Mouse (Mus musculus) neural tube, embryonic 15.5 days (tissue): Measurements from ENCODE around the gene Gm20388. TPM values are rescaled to one million over a fixed set of nuclear protein-coding genes. Genes with fewer than 3 reads are reported as not detected.

Experiments used
- ATAC-seq: fragments of 200-750 bp; cut with Nextera tagmentation; 2 replicates; pipeline ENCODE4 v1.8.0; 2017; ENCODE audit warnings: mild to moderate bottlenecking, moderate TSS enrichment, moderate library complexity; ENCODE audit not compliant: low FRiP score
- H3K27ac ChIP-seq: fragments of 300-500 bp; sonication (generic); replicated peaks from 2 replicates; pipeline ENCODE4 v1.5.1; 2015; ENCODE audit warnings: mild to moderate bottlenecking, inconsistent platforms
- H3K27me3 ChIP-seq: fragments of 300-500 bp; sonication (generic); replicated peaks from 2 replicates; pipeline ENCODE4 v1.6.1; 2015; ENCODE audit warnings: inconsistent platforms
- H3K36me3 ChIP-seq: fragments of 300-500 bp; sonication (generic); 2 replicates; pipeline ENCODE4 v1.6.1; 2015; ENCODE audit warnings: inconsistent platforms
- H3K4me1 ChIP-seq: fragments of 300-500 bp; sonication (generic); 2 replicates; pipeline ENCODE4 v1.6.1; 2015; ENCODE audit warnings: inconsistent platforms
- H3K4me2 ChIP-seq: fragments of 300-500 bp; sonication (generic); 2 replicates; pipeline ENCODE4 v1.6.1; 2015; ENCODE audit warnings: inconsistent platforms, mild to moderate bottlenecking, moderate library complexity
- H3K4me3 ChIP-seq: fragments of 300-500 bp; sonication (generic); replicated peaks from 2 replicates; pipeline ENCODE4 v1.5.1; 2015; ENCODE audit warnings: mild to moderate bottlenecking, inconsistent platforms
- H3K9ac ChIP-seq: fragments of 300-500 bp; sonication (generic); replicated peaks from 2 replicates; pipeline ENCODE4 v1.6.1; 2015; ENCODE audit warnings: mild to moderate bottlenecking, inconsistent platforms
- H3K9me3 ChIP-seq: fragments of 300-500 bp; sonication (generic); replicated peaks from 2 replicates; pipeline ENCODE4 v1.6.1; 2016; ENCODE audit warnings: inconsistent platforms
- WGBS: fragments of 180-500 bp; shearing (Covaris S2); methylation state at CpG from one replicate; pipeline ENCODE4 v1.1.7; 2015; ENCODE audit warnings: mixed read lengths; 5-methylcytosine and 5-hydroxymethylcytosine counted together
- polyA plus RNA-seq: library from polyadenylated mRNA; unstranded; fragments of >200 nt; fragmentation: Nextera tagmentation; extraction: Ambion mirVana; gene quantifications from 2 replicates; pipeline ENCODE4 v1.2.1, GENCODE M21; 2015

Gene Gm20388
- polyA plus RNA-seq, 1 experiment from 2014 or later, result not detected

DNA sequence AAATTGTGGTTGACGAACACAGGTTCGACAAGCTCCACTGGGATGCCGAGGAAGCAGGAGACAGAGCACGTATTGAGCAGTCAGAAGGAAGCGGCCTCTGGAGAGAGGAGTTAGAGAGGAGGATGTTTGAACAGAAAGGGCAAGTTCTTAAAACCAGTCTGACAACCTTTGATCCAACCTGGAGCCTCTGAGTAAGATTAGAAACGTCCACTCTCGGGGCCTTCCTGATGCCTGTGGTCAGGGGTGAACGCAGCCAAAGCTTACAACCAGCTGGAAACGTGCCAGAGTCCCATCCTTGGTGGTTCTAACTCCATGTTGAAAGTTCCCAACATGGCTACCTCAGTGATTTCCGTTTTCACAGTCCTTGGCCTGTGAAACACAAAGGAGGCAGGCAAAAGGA lies 4202.5 kb downstream of the Gm20388 start:
- H3K36me3 ChIP-seq, result no peaks in the 10 kb centered on the region
- no peaks in the 10 kb centered on the region for H3K9me3 ChIP-seq
- no peak for ATAC-seq
- no peak overlapping the region for H3K4me3 ChIP-seq
- H3K27ac ChIP-seq, result no peak overlapping the region
- H3K4me1 ChIP-seq, result no peaks in the 10 kb centered on the region
- H3K4me2 ChIP-seq, result no peak overlapping the region
- 83% methylated on average over 10 of the region's 10 CpGs for WGBS
- H3K9ac ChIP-seq, result no peak overlapping the region
- H3K27me3 ChIP-seq, result no peaks in the 10 kb centered on the region

- Histone ChIP-seq H3K9ac (no peak overlapping the region), H3K27ac (no peak overlapping the region), H3K4me1 (no peaks in the 10 kb centered on the region), H3K4me3 (no peak overlapping the region), H3K36me3 (no peaks in the 10 kb centered on the region), H3K4me2 (no peak overlapping the region), H3K9me3 (0 out of 2 replicates have a peak, but pooled peaks cover 5% of the 10 kb centered on the region), H3K27me3 (no peaks in the 10 kb centered on the region)
- no peak for ATAC-seq
- WGBS, result 94% methylated on average over 20 of the region's 20 CpGs
These were observed 4214.6 kb downstream of the Gm20388 start for GRCm38 (mm10) chr8:124125241-124125640.

DNA sequence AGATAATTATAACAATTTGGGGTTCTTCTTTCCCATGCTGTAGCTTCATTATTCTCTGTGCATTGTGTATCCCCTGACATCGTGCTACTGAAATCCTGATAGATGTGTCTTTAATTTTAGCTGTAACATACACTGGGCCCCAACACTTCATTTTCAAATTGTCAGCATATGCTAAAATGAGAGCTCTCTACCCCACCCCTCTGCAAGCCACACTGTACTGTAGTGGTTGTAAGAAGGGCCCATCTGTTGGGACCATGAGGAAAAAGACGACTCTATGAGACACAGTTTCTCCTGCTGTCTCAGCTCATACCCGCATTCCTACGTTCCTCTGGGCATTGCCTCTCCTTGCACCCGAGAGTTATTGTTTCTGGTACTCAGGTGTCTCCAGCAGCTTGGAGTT lies 4226.6 kb downstream of the Gm20388 start:
- no peak for ATAC-seq
- WGBS, result 69% methylated on average over 5 of the region's 5 CpGs
- Histone ChIP-seq H3K27ac (no peak overlapping the region), H3K9me3 (no peaks in the 10 kb centered on the region), H3K36me3 (no peaks in the 10 kb centered on the region), H3K4me2 (no peak overlapping the region), H3K9ac (no peak overlapping the region), H3K4me1 (peaks cover 41% of the 10 kb centered on the region), H3K4me3 (no peak overlapping the region), H3K27me3 (no peaks in the 10 kb centered on the region)

DNA sequence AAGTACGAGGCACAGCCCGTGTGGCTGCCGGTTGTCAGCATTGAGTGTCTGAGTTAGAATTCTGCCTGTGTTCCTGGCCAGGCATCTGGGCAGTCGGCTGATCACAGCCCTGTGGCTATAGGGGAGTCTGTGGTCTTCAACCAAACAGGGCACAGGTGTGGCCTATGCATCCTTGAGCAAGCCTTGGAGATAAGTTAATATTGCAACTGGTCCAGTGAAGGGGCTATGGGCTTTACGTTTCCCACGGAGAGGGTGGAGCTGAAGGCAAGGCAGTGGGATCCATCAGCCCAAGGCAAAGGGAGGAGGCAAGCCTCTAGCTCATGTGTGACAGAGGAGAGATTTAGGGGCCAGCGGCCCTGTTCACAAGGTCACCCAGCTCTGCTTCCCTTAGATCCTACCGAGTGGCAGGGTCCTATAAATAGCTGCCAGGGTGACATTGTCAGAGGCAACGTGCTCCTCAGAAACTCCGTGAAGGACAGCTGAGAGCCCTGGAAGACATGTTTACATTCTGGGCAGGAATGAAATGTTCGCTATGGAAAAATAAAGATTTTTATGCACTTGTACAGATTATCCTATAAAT lies 4229.7 kb downstream of the Gm20388 start:
- Histone ChIP-seq H3K4me1 (peaks cover 67% of the 10 kb centered on the region), H3K9ac (no peak overlapping the region), H3K27me3 (no peaks in the 10 kb centered on the region), H3K36me3 (no peaks in the 10 kb centered on the region), H3K4me3 (no peak overlapping the region), H3K27ac (peak overlapping the region; percentile 79), H3K4me2 (peak overlapping the region; percentile 32), H3K9me3 (no peaks in the 10 kb centered on the region)
- 30% methylated on average over 11 of the region's 11 CpGs for WGBS
- ATAC-seq, result peak; percentile 23; the same call in 1 of the 2 replicates

DNA sequence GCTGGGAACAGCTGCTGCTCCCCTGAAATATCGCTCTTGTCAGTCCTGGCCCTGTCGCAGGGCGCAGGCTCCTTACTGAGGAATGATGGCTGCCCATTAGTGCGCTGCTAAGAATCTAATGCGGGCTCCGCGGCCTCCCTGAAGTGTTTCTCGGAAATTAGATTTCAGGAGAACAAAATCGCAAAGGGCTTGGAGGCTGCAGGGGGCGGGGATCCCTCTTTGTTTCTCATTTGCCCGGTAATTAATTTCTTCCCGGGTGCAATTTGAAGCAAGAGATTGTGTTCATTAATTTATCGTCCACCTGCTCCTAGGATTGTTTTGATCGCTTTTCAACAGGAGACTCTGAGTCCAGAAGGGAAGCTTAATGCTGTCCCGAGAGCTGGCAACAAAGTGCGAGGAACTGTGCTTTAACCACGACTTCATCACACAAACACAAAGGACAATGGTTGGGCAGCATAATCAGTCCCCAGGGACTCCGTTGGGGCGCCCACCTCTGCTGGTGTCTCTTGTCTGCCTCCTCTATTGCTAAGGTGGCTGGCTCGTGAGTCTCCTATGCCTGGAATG lies 4230.3 kb downstream of the Gm20388 start:
- H3K27me3 ChIP-seq, result no peaks in the 10 kb centered on the region
- no peak overlapping the region for H3K4me3 ChIP-seq
- peak; percentile 65 for ATAC-seq
- H3K27ac ChIP-seq, result peak overlapping the region; percentile 79
- H3K4me2 ChIP-seq, result peak overlapping the region; percentile 32
- WGBS, result 19% methylated on average over 20 of the region's 20 CpGs
- no peaks in the 10 kb centered on the region for H3K9me3 ChIP-seq
- H3K9ac ChIP-seq, result no peak overlapping the region
- H3K36me3 ChIP-seq, result no peaks in the 10 kb centered on the region
- H3K4me1 ChIP-seq, result peaks cover 67% of the 10 kb centered on the region

- Histone ChIP-seq H3K4me2 (no peak overlapping the region), H3K9me3 (no peaks in the 10 kb centered on the region), H3K9ac (no peak overlapping the region), H3K4me3 (no peak overlapping the region), H3K27ac (peak overlapping the region; percentile 79), H3K36me3 (no peaks in the 10 kb centered on the region), H3K27me3 (no peaks in the 10 kb centered on the region), H3K4me1 (peaks cover 66% of the 10 kb centered on the region)
- ATAC-seq, result no peak
- 48% methylated on average over 9 of the region's 9 CpGs for WGBS
These were observed 4231.2 kb downstream of the Gm20388 start for GRCm38 (mm10) chr8:124141681-124142391.

- Histone ChIP-seq H3K36me3 (no peaks in the 10 kb centered on the region), H3K27ac (no peak overlapping the region), H3K4me1 (peaks cover 55% of the 10 kb centered on the region), H3K27me3 (no peaks in the 10 kb centered on the region), H3K9me3 (no peaks in the 10 kb centered on the region), H3K4me3 (no peak overlapping the region), H3K4me2 (no peak overlapping the region), H3K9ac (no peak overlapping the region)
- WGBS, result 39% methylated on average over 5 of the region's 5 CpGs
- no peak for ATAC-seq
These were observed 4232.4 kb downstream of the Gm20388 start for GRCm38 (mm10) chr8:124143003-124143402.

- peak; percentile 67 for ATAC-seq
- Histone ChIP-seq H3K27me3 (no peaks in the 10 kb centered on the region), H3K9me3 (no peaks in the 10 kb centered on the region), H3K27ac (no peak overlapping the region), H3K4me2 (no peak overlapping the region), H3K36me3 (no peaks in the 10 kb centered on the region), H3K4me3 (no peak overlapping the region), H3K9ac (no peak overlapping the region), H3K4me1 (peaks cover 50% of the 10 kb centered on the region)
- 60% methylated on average over 16 of the region's 16 CpGs for WGBS
These were observed 4233.4 kb downstream of the Gm20388 start for GRCm38 (mm10) chr8:124143871-124144618.

- no peak overlapping the region for H3K4me3 ChIP-seq
- H3K27me3 ChIP-seq, result no peaks in the 10 kb centered on the region
- ATAC-seq, result no peak
- peaks cover 50% of the 10 kb centered on the region for H3K4me1 ChIP-seq
- H3K4me2 ChIP-seq, result no peak overlapping the region
- 54% methylated on average over 12 of the region's 12 CpGs for WGBS
- H3K9ac ChIP-seq, result no peak overlapping the region
- H3K27ac ChIP-seq, result no peak overlapping the region
- no peaks in the 10 kb centered on the region for H3K36me3 ChIP-seq
- H3K9me3 ChIP-seq, result no peaks in the 10 kb centered on the region
These were observed 4234.0 kb downstream of the Gm20388 start for GRCm38 (mm10) chr8:124144619-124144980.

DNA sequence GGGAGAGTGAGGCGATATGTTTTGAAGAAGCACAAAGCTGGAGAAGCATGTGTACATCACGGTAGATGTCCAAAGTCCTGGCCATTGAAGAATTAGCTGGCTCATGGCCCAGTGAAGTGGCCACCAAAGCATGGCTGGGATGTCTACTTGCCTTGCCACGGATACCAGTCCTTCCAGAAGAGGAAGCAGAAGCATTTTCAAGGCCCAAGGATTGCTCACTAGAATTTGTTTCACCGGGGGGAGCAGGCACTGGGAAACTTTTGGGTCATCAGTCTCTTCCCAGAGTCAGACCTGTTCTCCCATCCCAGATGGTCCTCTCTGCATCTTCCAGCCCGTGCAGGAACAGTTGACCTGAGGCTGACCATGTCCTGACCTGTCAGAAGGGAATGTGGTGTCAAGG lies 4235.6 kb downstream of the Gm20388 start:
- H3K4me1 ChIP-seq, result peaks cover 35% of the 10 kb centered on the region
- no peak overlapping the region for H3K4me2 ChIP-seq
- no peak overlapping the region for H3K4me3 ChIP-seq
- no peaks in the 10 kb centered on the region for H3K9me3 ChIP-seq
- ATAC-seq, result no peak
- WGBS, result 88% methylated on average over 5 of the region's 5 CpGs
- H3K9ac ChIP-seq, result no peak overlapping the region
- no peaks in the 10 kb centered on the region for H3K36me3 ChIP-seq
- no peaks in the 10 kb centered on the region for H3K27me3 ChIP-seq
- H3K27ac ChIP-seq, result no peak overlapping the region

- no peak overlapping the region for H3K27ac ChIP-seq
- H3K4me1 ChIP-seq, result peaks cover 8% of the 10 kb centered on the region
- 86% methylated on average over 11 of the region's 11 CpGs for WGBS
- H3K9me3 ChIP-seq, result no peaks in the 10 kb centered on the region
- no peak overlapping the region for H3K4me3 ChIP-seq
- H3K4me2 ChIP-seq, result no peak overlapping the region
- no peaks in the 10 kb centered on the region for H3K27me3 ChIP-seq
- no peak for ATAC-seq
- no peaks in the 10 kb centered on the region for H3K36me3 ChIP-seq
- H3K9ac ChIP-seq, result no peak overlapping the region
These were observed 4239.4 kb downstream of the Gm20388 start for GRCm38 (mm10) chr8:124150009-124150408.
